Mouse (Mus musculus) embryonic facial prominence, embryonic 14.5 days (tissue): ENCODE data around the gene Rasal1. TPM values are rescaled to one million over a fixed set of nuclear protein-coding genes. Genes with fewer than 3 reads are reported as not detected.
A peak's percentile ranks its signal among the peaks of the same experiment; 100 is the strongest.

ENCODE experiments used
- ATAC-seq: fragments of 200-750 bp; cut with Nextera tagmentation; 2 replicates; pipeline ENCODE4 v1.8.0; 2017; ENCODE audit warnings: low read depth, moderate number of reproducible peaks, moderate TSS enrichment
- DNase-seq: peaks from one replicate; pipeline ENCODE4 v3.0.0-alpha.2; 2015; ENCODE audit warnings: low spot score
- H3K27ac ChIP-seq: fragments of 300-500 bp; sonication (generic); replicated peaks from 2 replicates; pipeline ENCODE4 v1.5.1; 2014; ENCODE audit warnings: low read depth, mild to moderate bottlenecking, low read length, moderate library complexity
- H3K27me3 ChIP-seq: fragments of 300-500 bp; sonication (generic); replicated peaks from 2 replicates; pipeline ENCODE4 v1.6.1; 2014; ENCODE audit warnings: low read length; ENCODE audit not compliant: control insufficient read depth, insufficient read depth
- H3K36me3 ChIP-seq: fragments of 300-500 bp; sonication (generic); 2 replicates; pipeline ENCODE4 v1.6.1; 2014; ENCODE audit warnings: low read length, mixed read lengths; ENCODE audit not compliant: control insufficient read depth, insufficient read depth
- H3K4me1 ChIP-seq: fragments of 300-500 bp; sonication (generic); 2 replicates; pipeline ENCODE4 v1.6.1; 2014; ENCODE audit warnings: antibody characterized with exemption, low read length; ENCODE audit not compliant: control insufficient read depth, insufficient read depth
- H3K4me2 ChIP-seq: fragments of 300-500 bp; sonication (generic); 2 replicates; pipeline ENCODE4 v1.6.1; 2014; ENCODE audit warnings: low read depth, mild to moderate bottlenecking, low read length, moderate library complexity, mixed read lengths
- H3K4me3 ChIP-seq: fragments of 300-500 bp; sonication (generic); 2 replicates; pipeline ENCODE4 v1.5.1; 2014; ENCODE audit warnings: low read depth, mild to moderate bottlenecking, low read length
- H3K9ac ChIP-seq: fragments of 300-500 bp; sonication (generic); 2 replicates; pipeline ENCODE4 v1.6.1; 2014; ENCODE audit warnings: low read depth, mild to moderate bottlenecking, low read length, moderate library complexity, mixed read lengths
- H3K9me3 ChIP-seq: fragments of 300-500 bp; sonication (generic); 2 replicates; pipeline ENCODE4 v1.6.1; 2016; ENCODE audit warnings: low read length; ENCODE audit not compliant: control insufficient read depth
- WGBS: fragments of 180-500 bp; shearing (Covaris S2); extraction: QIAGEN DNeasy Blood & Tissue Kit; methylation state at CpG from one replicate; pipeline ENCODE4 v1.1.7; 2014; 5-methylcytosine and 5-hydroxymethylcytosine counted together
- polyA plus RNA-seq: library from polyadenylated mRNA; unstranded; fragments of >200 nt; fragmentation: Nextera tagmentation; extraction: Ambion mirVana; gene quantifications from 2 replicates; pipeline ENCODE4 v1.2.1, GENCODE M21; 2014

The Rasal1 gene
- polyA plus RNA-seq, 1 experiment from 2014 or later: 1.4 TPM

GRCm38 (mm10) chr5:120627515-120628300 is 20.9 kb upstream of the Rasal1 start:
- DNase-seq (peak; percentile 42), ATAC-seq (peak; percentile 34; the same call in 1 of the 2 replicates)
- Histone ChIP-seq H3K4me2 (no peak overlapping the region), H3K4me1 (no peaks in the 10 kb centered on the region), H3K27ac (no peak overlapping the region), H3K9me3 (peaks cover 6% of the 10 kb centered on the region; the same call in 1 of the 2 replicates), H3K9ac (no peak overlapping the region), H3K4me3 (no peak overlapping the region), H3K36me3 (peaks cover 53% of the 10 kb centered on the region), H3K27me3 (peaks cover 14% of the 10 kb centered on the region)
- WGBS: 85% methylated on average over 15 of the region's 15 CpGs

GRCm38 (mm10) chr5:120628624-120629023 is 20.0 kb upstream of the Rasal1 start:
- no peak for ATAC-seq
- Histone ChIP-seq H3K4me3 (no peak overlapping the region), H3K9ac (no peak overlapping the region), H3K36me3 (peaks cover 44% of the 10 kb centered on the region), H3K4me1 (no peaks in the 10 kb centered on the region), H3K27me3 (peaks cover 14% of the 10 kb centered on the region), H3K27ac (no peak overlapping the region), H3K4me2 (no peak overlapping the region), H3K9me3 (peaks cover 6% of the 10 kb centered on the region; the same call in 1 of the 2 replicates)
- DNase-seq: peak; percentile 53
- WGBS: 57% methylated on average over 7 of the region's 7 CpGs

- no peaks in the 10 kb centered on the region for H3K4me1 ChIP-seq
- H3K27ac ChIP-seq: no peak overlapping the region
- peaks cover 14% of the 10 kb centered on the region for H3K27me3 ChIP-seq
- no peak for ATAC-seq
- peak overlapping the region; percentile 16 for H3K4me3 ChIP-seq
- H3K36me3 ChIP-seq: peaks cover 19% of the 10 kb centered on the region
- H3K9me3 ChIP-seq: peaks cover 6% of the 10 kb centered on the region; the same call in 1 of the 2 replicates
- WGBS: 9% methylated on average over 28 of the region's 29 CpGs
- peak overlapping the region; percentile 43 for H3K4me2 ChIP-seq
- H3K9ac ChIP-seq: peak overlapping the region; percentile 51; the same call in 1 of the 2 replicates
- DNase-seq: no peak
These were observed 17.5 kb upstream of the Rasal1 start for GRCm38 (mm10) chr5:120631128-120631527.

GRCm38 (mm10) chr5:120631892-120632291 is 16.7 kb upstream of the Rasal1 start:
- DNase-seq (no peak), ATAC-seq (no peak)
- 87% methylated on average over 5 of the region's 5 CpGs for WGBS
- Histone ChIP-seq H3K36me3 (peaks cover 15% of the 10 kb centered on the region), H3K27ac (no peak overlapping the region), H3K9me3 (peaks cover 6% of the 10 kb centered on the region; the same call in 1 of the 2 replicates), H3K27me3 (peaks cover 14% of the 10 kb centered on the region), H3K4me3 (no peak overlapping the region), H3K4me2 (no peak overlapping the region), H3K9ac (no peak overlapping the region), H3K4me1 (no peaks in the 10 kb centered on the region)

GRCm38 (mm10) chr5:120634131-120634530 is 14.5 kb upstream of the Rasal1 start, which contains the start of gene Cfap73:
TSS of gene Cfap73 (minus strand) at chr5:120634235.
- Histone ChIP-seq H3K27ac (no peak within 1 kb of the TSS), H3K27me3 (peaks cover 12% of the 10 kb centered on the region), H3K4me2 (no peak within 1 kb of the TSS), H3K9me3 (peaks cover 6% of the 10 kb centered on the region; the same call in 1 of the 2 replicates), H3K4me3 (no peak within 1 kb of the TSS), H3K36me3 (no peaks in the 10 kb centered on the region), H3K4me1 (no peaks in the 10 kb centered on the region), H3K9ac (no peak within 1 kb of the TSS)
- ATAC-seq (no peak), DNase-seq (no peak)
- 57% methylated on average over 9 of the region's 9 CpGs for WGBS

- Histone ChIP-seq H3K9ac (no peak overlapping the region), H3K4me3 (no peak overlapping the region), H3K4me2 (no peak overlapping the region), H3K4me1 (no peaks in the 10 kb centered on the region), H3K9me3 (peaks cover 6% of the 10 kb centered on the region; the same call in 1 of the 2 replicates), H3K27me3 (peaks cover 11% of the 10 kb centered on the region), H3K27ac (no peak overlapping the region), H3K36me3 (no peaks in the 10 kb centered on the region)
- DNase-seq: no peak
- WGBS: 41% methylated on average over 5 of the region's 5 CpGs
- ATAC-seq: no peak
These were observed 13.8 kb upstream of the Rasal1 start for GRCm38 (mm10) chr5:120634860-120635259.

GRCm38 (mm10) chr5:120635633-120636032 is 13.0 kb upstream of the Rasal1 start:
- WGBS: 86% methylated on average over 5 of the region's 5 CpGs
- no peak for ATAC-seq
- DNase-seq: no peak
- Histone ChIP-seq H3K9me3 (peaks cover 6% of the 10 kb centered on the region; the same call in 1 of the 2 replicates), H3K36me3 (no peaks in the 10 kb centered on the region), H3K27me3 (0 out of 2 replicates have a peak, but pooled peaks cover 3% of the 10 kb centered on the region), H3K4me2 (no peak overlapping the region), H3K4me3 (no peak overlapping the region), H3K27ac (no peak overlapping the region), H3K4me1 (no peaks in the 10 kb centered on the region), H3K9ac (no peak overlapping the region)

GRCm38 (mm10) chr5:120640094-120640493 is 8.5 kb upstream of the Rasal1 start:
- no peak overlapping the region for H3K4me3 ChIP-seq
- H3K27ac ChIP-seq: no peak overlapping the region
- no peaks in the 10 kb centered on the region for H3K27me3 ChIP-seq
- no peaks in the 10 kb centered on the region for H3K36me3 ChIP-seq
- no peak overlapping the region for H3K4me2 ChIP-seq
- no peak overlapping the region for H3K9ac ChIP-seq
- no peaks in the 10 kb centered on the region for H3K4me1 ChIP-seq
- H3K9me3 ChIP-seq: no peaks in the 10 kb centered on the region
- ATAC-seq: no peak
- no peak for DNase-seq
- 86% methylated on average over 7 of the region's 7 CpGs for WGBS
